Mouse (Mus musculus): ENCODE data around the gene Erich6.
"Not testable (repeated sequence)": the region's sequence is repeated elsewhere in the genome, so short reads cannot be mapped to it uniquely, and the experiment has no call there.

Gene Erich6

DNA sequence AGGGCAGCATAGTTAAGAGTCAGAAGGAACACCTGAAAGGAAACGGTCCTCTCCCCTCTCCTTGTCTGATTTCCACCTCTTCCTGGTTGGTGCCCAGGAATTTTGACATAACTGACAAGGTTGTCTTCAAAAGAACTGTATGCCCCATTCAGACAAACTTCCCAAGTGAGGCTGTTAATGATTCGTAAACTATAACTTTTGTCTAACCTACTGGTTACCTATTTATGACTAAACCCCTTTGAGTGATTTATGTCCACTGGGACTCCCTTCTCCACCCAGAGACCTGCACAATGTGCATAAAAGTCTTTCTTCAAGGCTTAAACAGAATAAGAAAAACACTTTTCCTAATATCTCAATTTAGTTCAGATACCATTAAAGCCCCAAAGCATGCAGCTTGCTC is 10.2 kb upstream of the Erich6 start:
- no peak for DNase-seq (ENCODE audit: low spot score in 2 of 2)

DNA sequence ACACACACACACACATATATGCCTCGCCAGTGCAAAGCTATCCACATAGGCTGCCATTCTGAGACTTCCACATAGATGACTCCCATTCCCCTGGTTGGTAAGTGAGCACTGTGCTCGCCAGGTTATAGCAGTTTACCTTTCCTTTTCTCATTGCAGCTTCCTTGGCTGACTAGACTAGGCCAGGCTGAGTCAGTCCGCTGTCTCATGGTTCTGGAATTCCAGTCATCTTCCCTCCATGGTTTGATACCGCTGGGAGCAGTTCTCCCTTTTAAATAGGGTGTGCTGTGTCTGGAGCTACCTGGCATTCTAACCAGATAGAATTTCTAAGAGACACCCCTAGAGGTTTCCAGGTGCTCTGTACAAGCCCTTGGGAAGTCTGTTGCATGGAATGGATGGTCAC is 9.2 kb upstream of the Erich6 start:
- DNase-seq (ENCODE audit: low spot score in 2 of 2), result no peak

DNA sequence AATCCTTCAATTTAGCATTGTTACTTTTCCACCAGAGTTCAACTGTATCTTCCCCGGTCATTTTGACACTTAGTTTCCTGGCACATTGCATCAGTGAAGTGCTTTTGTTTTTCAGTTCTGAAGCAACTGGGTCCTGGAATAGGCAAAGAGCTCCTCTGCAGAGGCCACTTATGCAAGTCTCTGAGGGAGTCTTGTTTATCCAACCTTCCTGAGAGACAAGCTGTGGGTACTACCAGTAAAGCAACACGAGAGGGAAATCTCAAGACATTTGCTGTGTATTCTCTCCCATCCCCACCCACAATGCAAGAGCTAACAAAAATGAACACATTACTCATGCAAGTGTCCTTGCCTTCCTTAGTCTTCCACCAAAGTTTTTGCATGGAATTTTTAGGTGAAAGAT is 5.3 kb downstream of the Erich6 start:
- DNase-seq (ENCODE audit: low spot score in 2 of 2), result no peak

DNA sequence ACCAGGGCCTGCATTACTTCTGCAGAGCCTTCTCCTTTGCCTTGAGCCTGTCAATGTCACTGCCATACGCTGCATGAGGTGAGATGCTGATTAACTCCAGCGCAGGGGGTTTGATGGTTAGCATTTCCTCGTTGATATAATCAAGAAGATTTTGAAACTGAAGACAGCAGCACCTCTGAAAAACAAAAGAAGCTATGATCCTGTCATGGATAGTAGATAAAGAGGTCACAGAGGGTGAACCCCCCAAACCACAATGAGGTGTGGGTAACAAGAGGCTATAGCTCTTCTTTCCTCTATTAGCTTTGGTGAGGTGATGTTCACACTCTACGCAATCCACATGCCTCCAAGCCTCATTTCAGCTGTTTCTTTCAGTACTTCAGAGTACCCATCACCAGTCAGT is 12.0 kb downstream of the Erich6 start:
- DNase-seq (ENCODE audit: low spot score in 2 of 2), result no peak

DNA sequence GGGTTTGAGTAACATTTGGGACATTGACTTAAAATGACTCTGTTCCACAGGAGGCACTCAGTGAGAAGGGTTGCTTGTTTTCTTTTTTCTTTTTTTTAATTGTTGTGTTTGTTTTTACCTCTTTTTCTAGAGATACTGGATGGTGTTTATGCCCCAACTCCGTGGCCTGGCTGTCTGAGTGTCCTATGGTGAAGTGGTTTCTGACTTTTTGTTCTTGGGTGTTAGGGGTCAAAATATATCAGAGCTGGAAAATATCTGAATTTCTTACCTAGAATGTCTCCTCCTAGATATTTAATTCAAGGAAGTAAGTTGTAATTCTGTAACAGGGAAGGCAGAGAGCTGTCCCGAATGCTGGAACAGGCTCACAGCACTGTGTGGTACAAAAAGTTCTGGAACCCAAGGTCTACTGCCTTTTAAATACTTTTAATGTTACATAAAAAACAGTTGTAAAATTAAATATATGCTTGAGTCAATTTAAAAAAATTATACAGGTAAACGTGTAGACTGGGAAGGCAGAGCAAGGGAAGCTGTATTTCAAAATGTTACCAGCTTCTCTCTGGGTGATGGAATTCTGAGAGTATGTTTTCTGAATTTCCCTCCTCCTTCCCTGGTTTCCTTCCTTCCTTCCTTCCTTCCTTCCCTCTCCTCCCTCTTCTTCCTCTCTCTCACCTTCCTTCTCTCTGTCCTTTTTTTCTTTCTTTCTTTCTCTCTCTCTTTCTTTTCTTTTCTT is 14.2 kb downstream of the Erich6 start:
- DNase-seq (ENCODE audit: low spot score in 2 of 2), result no peak

DNA sequence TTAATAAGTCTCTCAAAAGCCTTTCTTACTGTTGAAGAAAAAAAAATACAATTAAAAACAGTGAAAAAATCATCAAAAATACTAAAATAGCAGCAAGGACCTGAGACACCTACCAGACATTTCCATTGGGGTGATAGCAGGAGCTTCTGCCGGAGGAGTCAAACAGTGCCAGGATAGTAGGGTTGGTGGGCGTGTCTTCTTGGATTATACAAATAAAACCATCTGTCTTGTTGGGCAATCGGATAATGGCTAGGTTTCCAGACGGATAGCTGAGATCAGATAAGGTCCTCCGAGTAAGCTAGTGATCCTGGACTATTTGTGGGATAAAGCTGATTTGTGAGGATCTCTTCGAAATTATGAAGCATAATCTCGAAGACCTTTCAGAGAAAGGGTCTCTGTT is 15.9 kb downstream of the Erich6 start:
- no peak for DNase-seq (ENCODE audit: low spot score in 2 of 2)

DNA sequence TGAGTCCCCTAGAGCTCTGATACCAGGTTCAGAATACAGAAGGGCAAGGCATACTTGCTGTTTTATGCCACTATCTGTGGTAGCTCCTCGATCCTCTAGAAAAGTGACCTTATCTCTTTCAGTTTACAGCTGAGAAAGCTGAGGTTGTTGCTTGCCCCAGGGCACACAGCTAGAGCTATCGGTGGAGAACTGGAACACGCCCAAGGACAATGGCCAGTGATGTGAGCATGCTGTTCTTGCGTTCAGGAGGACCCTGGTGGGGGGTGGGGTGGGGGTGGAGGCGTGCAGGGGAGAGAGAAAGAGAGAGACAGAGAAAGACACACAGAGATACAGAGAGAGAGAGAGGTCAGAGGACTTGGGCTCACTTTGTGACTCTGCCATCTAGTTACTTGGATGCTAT is 27.0 kb downstream of the Erich6 start:
- no peak for DNase-seq (ENCODE audit: low spot score in 2 of 2)

DNA sequence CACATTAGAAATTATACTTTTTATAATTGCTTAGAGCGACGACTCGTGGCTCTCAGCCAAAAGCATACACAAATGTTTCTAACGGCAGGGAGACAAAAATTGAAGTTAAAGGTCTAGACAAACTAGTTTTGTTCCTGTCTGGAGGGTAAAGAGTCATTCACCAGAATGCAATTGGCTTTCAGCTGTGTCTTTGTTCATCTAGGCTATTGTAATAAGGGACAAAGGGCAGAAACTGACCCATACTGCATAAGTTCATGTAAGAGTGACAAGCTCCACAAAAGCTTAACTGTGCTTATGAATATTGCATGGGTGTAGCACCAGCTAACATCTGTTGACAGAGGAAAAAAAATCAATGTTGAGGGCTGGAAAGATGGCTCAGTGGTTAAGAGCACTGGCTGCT is 28.5 kb downstream of the Erich6 start:
- DNase-seq (ENCODE audit: low spot score in 2 of 2), result no peak

DNA sequence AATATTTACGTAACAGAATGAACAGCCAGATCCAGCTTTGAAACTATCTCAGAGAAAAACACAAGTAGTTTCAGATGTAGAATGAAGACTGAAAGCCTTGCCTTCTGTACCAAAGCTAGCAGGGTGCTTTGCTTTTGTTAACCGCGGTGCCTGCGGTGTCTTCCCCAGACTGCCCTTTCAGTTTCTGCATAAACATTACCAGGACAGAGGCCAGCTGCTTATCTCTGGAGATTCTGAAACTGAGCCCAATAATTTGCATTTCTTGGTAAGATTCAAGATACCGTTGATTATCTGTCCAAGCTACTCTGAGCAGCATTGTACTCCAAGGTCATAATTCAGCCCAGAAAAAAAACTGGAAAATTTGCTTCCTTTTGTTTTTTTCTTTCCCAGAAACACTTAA is 43.4 kb downstream of the Erich6 start:
- DNase-seq (ENCODE audit: low spot score in 2 of 2), result no peak

DNA sequence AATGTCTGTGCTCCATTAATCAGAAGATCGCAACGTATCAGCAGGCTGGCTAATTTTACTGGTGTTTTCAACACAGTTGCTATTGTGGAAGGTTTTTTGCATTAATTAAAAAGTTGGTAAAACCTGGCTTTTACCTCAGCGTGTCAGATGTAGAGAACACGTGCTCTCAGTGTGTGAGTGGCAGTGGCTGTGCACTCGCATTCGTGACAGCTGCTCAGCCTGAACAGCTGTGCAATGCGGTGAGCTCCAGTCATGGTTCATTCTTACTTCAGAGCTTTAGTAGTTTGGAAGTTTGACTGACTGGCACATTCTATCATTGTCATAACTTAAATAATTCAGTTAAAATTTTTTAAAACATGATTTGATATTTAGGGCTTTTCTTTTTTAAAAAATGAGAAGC is 44.3 kb downstream of the Erich6 start:
- DNase-seq (ENCODE audit: low spot score in 2 of 2), result not testable (repeated sequence)

DNA sequence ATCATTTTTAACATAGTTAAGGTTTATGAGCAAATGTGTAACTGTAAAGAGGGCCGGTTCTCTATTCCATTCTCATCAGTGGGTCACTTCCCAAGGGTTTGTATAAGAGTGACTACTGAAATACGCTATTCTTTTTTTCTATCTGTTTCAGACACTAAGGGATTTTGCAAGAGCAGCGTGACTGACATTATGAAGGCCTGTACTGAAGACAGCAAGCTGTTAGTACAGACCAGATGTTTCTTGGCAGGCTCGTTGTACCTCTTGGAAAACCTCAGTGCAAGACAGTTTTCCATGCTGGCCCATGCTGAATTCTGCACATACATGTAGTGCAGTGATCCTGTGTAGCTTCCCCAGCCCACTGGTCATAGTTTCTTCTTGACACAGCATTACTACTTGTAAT is 46.5 kb downstream of the Erich6 start:
- DNase-seq (ENCODE audit: low spot score in 2 of 2), result not testable (repeated sequence)

DNA sequence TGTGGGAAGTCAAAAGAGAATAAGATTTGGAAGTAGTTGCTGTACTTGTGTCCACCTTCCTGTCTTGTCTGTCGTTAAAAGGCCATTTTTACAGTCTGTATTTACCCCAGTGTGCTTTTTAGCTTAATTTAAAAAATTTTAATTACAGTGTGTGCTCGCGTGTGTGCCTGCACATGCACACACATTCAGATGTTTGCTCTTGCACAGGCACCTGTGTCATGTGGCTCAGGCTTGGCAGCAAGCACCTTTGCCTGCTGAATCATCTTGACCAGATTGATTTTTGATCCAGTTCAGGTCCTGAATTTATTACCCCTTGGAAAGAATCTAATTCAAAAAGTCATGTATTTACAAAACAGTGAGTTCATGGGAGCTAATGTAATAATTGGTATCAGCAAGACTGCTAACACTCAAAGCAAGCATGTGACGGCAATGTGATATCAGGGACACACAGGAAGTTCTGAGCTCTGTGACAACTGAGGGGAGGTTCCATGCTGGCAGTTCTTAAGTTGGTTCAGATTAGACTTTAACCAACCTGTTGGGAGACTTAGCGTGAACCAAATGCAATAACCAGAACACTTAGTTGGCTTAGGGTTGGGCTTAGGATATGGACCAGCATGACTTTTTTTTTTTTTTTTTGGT is 54.1 kb downstream of the Erich6 start:
- no peak for DNase-seq (ENCODE audit: low spot score in 2 of 2)

DNA sequence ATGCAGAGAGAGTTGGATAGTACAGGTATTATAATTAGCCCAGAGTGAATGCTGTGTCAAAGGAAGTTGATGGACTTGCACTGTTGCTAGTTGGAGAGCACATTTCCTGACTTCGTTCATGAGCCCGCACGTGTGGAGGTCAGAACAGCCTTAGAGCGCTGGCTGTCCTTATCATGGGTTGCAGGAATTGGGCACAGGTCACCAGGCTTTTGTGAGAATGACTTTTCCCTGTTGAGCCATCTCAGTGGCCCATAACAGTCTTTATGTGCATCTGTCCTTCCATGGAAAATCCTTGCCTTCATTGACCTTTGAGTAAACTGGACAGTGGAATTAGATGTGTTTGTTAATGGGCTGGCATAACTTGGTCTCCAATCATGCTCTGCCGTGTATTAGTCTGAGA is 54.7 kb downstream of the Erich6 start:
- DNase-seq (ENCODE audit: low spot score in 2 of 2), result no peak

DNA sequence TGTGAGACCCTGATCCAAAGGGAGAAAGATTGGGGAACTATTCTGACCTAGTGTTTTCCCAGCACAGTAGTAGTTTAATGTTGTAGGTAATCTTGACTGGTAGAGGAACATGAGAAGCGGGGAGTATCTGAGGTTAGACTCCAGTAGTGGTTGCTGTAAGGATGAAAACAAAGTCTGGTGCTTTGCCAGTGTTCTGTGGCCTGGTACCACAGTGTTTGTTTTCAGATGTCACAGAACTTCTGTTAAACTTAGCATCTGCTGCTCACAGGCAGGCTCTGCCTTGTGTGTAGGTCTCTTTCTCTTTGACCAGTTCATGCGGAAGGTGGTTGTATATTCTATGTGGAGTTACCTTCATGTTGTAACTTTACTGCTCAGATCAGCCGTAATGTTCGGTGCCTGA is 55.5 kb downstream of the Erich6 start:
- no peak for DNase-seq (ENCODE audit: low spot score in 2 of 2)

DNA sequence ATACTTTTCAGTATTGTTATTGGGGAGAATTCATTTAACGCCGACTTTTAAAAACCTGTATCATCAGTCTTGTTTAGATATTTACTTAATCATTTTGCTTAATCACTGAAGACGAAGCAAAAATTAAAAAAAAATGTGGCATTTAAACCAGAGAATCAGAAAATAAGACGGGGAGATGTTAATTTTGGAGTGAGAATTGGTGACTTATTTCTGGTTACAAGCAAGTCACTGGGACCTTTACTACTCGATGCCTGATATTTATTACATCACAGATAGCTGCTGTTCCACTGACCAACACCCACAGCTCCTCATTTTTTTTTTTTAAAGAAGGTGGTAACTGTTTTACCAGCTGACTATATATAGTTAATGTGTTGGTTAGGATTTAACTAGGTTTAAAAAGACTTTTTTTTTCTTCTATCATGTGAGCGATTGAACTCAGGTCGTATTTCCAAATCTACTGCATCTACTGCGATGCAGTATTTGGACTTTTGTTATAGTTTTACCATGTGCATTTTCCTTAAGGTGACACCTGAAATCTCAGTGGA is 59.4 kb downstream of the Erich6 start:
- no peak for DNase-seq (ENCODE audit: low spot score in 2 of 2)

DNA sequence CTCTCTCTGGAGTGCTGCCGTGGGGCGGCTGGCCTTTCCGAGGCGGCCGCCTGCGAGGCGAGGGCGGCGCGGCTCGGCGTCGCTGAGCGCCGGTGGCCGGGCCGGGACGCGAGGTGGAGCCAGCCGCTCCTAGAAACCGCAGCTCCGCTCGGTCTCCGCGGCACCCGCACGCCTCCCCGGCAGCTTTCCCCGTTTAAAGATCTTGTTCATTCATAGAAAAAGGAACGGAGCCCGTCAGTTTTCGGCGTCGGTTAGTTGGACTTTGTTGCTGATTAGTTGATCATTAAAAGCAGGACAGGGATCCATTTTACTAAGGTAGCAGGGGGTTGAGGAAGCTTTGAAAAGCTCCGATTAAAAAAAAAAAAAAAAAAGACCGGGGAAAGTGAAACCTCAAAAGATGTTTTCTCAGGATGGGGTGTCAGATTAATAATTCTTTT is 59.9 kb downstream of the Erich6 start:
- DNase-seq (ENCODE audit: low spot score in 2 of 2), result peak; percentile 32 to 48

DNA sequence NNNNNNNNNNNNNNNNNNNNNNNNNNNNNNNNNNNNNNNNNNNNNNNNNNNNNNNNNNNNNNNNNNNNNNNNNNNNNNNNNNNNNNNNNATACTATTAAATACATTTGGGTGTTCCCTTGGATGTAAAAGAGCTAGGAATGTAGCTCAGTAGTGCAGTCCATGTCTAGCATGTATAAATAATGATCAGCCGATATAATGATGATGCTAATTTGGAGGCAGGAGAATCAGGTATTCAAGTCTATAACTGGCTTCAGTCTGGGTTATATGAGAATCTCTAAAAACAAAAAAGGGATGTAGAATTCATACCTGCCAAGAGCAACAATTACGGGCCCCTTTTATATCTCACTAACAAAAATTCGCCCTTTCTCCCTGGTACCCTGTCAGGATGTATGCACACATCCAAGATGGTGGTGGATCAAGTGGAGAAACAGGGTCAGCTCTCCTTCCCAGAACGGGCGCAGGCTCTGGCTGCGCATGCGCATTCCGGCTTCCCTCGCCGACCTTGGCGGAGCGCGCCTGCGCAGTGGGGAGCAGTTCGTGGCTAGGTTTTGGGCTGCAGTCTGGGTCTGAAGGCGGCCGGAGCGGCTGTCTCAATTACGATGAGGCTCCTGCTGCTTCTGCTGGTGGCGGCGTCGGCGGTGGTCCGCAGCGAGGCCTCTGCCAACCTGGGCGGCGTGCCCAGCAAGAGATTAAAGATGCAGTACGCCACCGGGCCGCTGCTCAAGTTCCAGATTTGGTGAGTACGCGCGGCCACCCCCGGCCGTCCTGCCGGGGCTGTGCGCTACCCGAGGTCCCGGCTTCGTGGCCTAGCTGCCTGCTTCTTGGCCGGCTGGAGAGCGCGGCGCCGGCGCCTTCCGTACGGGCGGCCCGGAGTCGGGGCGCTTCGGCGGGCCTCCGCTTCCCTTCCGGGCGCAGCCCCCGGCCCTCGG is 60.6 kb downstream of the Erich6 start, which contains the start of gene Selenot:
Selenot (plus strand) TSS at position 500 of the 930 bp plus-strand sequence.
- DNase-seq (ENCODE audit: low spot score in 2 of 2), result peak; percentile 96 to 97

DNA sequence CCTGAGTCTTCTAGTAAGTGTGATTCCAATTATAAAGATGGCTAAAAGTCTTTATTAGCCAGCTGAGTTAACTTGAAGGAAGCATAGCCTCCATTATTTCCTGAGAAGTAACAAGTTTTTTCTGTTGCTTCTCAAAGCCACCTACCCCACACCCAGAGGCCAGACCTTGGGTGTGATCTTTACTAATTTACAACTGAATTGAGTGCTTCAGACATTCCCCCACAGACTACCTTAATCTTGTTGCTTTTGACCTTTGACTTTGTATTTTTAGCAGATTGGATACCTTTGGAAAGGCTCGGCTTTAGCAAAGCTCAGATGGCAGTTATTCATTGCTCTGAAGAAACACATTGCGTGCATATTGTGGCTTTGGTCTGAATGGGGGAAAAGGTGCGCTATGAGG is 66.2 kb downstream of the Erich6 start:
- no peak for DNase-seq (ENCODE audit: low spot score in 2 of 2)
